ENCODE assay signal across 10 mouse cellular contexts in the genomic region with DNA sequence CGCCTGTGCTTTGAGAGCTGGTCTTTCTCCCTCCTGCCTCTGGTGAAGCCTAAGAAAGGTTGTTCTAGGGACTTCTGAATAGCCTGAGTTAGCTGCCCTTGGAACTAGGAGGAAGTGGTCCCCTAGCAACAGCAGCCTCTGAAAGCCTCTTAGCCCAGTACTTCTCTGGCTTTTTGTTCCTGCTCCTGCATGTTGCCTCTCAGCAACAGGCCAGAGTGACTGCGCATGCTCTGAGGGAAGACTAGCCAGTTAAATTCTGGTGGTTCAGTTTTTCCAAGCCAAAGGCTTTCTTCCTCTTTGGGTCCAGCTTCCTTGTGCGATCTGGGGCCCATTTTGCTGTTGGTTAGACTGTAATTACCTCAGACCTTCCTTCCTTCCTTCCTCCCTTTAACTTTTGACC.
DNase-seq lines count a peak whose midpoint lies in the region; ATAC-seq and TF ChIP-seq lines count a peak whose summit lies in the region.
"Had no signal": no experiment of that assay in that cellular context is flagged by ENCODE, and none has a peak within 500 bp of the region (broad histone marks: within the 10 kb centered on the region; RNA-seq: fewer than 3 reads in every experiment).

No protein-coding gene starts in this region.

- peak; percentile 26 for DNase-seq in adrenal gland, adult 2 months
- DNase-seq in adrenal gland, postnatal 25 days: no peak
- peak; percentile 16 to 18 for DNase-seq in spleen, adult 18-20 months
- no peak for DNase-seq in spleen, adult 12 weeks (ENCODE audit: low spot score)
- peak; percentile 51 to 55 for DNase-seq in left cerebral cortex, adult 9 months (ENCODE audit: low spot score in 2 of 2)
- DNase-seq in midbrain, postnatal 0 days (ENCODE audit: low spot score): peak; percentile 69
- no peak for DNase-seq in embryo, embryonic 10.5 days (ENCODE audit: low spot score)

- no peaks in the 10 kb centered on the region for H3K27me3 ChIP-seq in midbrain, postnatal 0 days (ENCODE audit: insufficient read depth, low read length)
- H3K27me3 ChIP-seq in intestine, embryonic 15.5 days (replicated peaks): no peaks in the 10 kb centered on the region
- H3K27me3 ChIP-seq: embryonic facial prominence, embryonic 13.5 days; stomach, embryonic 15.5 days had no signal

- H3K36me3 ChIP-seq in midbrain, postnatal 0 days (ENCODE audit: insufficient read depth, low read length): no peaks in the 10 kb centered on the region
- no peaks in the 10 kb centered on the region for H3K36me3 ChIP-seq in intestine, embryonic 15.5 days
- H3K36me3 ChIP-seq: embryonic facial prominence, embryonic 13.5 days; stomach, embryonic 15.5 days had no signal

- TF ChIP-seq CTCF in midbrain, postnatal 0 days (IDR thresholded peaks at IDR 0.05): no peak

- 48% methylated on average over 3 of the region's 3 CpGs for whole genome bisulfite sequencing in midbrain, postnatal 0 days
- WGBS in intestine, embryonic 15.5 days: 76% methylated on average over 3 of the region's 3 CpGs

- H3K27ac ChIP-seq in midbrain, postnatal 0 days (ENCODE audit: low read depth, low read length): no peak overlapping the region
- no peak overlapping the region for H3K27ac ChIP-seq in intestine, embryonic 15.5 days
- H3K27ac ChIP-seq: embryonic facial prominence, embryonic 13.5 days; stomach, embryonic 15.5 days had no signal

- H3K4me3 ChIP-seq in midbrain, postnatal 0 days (ENCODE audit: low read depth, low read length): no peak overlapping the region
- H3K4me3 ChIP-seq in intestine, embryonic 15.5 days (replicated peaks): no peak overlapping the region
- H3K4me3 ChIP-seq: embryonic facial prominence, embryonic 13.5 days; stomach, embryonic 15.5 days had no signal

- H3K4me2 ChIP-seq in midbrain, postnatal 0 days (ENCODE audit: low read depth, low read length, poor library complexity, severe bottlenecking): no peak overlapping the region
- H3K4me2 ChIP-seq in intestine, embryonic 15.5 days (replicated peaks): no peak overlapping the region
- H3K4me2 ChIP-seq: embryonic facial prominence, embryonic 13.5 days; stomach, embryonic 15.5 days had no signal

- no peak overlapping the region for H3K9ac ChIP-seq in midbrain, postnatal 0 days (replicated peaks; ENCODE audit: low read length, poor library complexity, severe bottlenecking)
- H3K9ac ChIP-seq in intestine, embryonic 15.5 days: no peak overlapping the region
- H3K9ac ChIP-seq: embryonic facial prominence, embryonic 13.5 days; stomach, embryonic 15.5 days had no signal

- no peaks in the 10 kb centered on the region for H3K9me3 ChIP-seq in midbrain, postnatal 0 days (ENCODE audit: low read length)
- H3K9me3 ChIP-seq in intestine, embryonic 15.5 days: no peaks in the 10 kb centered on the region
- H3K9me3 ChIP-seq: embryonic facial prominence, embryonic 13.5 days; stomach, embryonic 15.5 days had no signal

- no peaks in the 10 kb centered on the region for H3K4me1 ChIP-seq in midbrain, postnatal 0 days (ENCODE audit: insufficient read depth, low read length)
- H3K4me1 ChIP-seq in intestine, embryonic 15.5 days (replicated peaks): no peaks in the 10 kb centered on the region
- H3K4me1 ChIP-seq: embryonic facial prominence, embryonic 13.5 days; stomach, embryonic 15.5 days had no signal

- no peak for ATAC-seq in midbrain, postnatal 0 days (ENCODE audit: low FRiP score)
- no peak for ATAC-seq in intestine, embryonic 15.5 days

Comparison
In these comparisons a context has a peak if more than half of its experiments do, and no peak if none do; other contexts are left out.
1. DNase-seq: peak in adrenal gland, adult 2 months (single experiment), spleen, adult 18-20 months (2 of 2), left cerebral cortex, adult 9 months (2 of 2) and midbrain, postnatal 0 days (single experiment); none in adrenal gland, postnatal 25 days (single experiment), spleen, adult 12 weeks (single experiment) and embryo, embryonic 10.5 days (single experiment).